Mouse (Mus musculus): ENCODE measurements around the gene Sstr4. TPM values are rescaled to one million over a fixed set of nuclear protein-coding genes. Genes with fewer than 3 reads are reported as not detected.

Gene Sstr4
- polyA plus RNA-seq, 1 experiment from 2014 or later: 0.48 TPM

GRCm38 (mm10) chr2:148373602-148374071 lies 21.5 kb upstream of the Sstr4 start:
- H3K4me1 ChIP-seq (replicated peaks): peaks cover 10% of the 10 kb centered on the region; the same call in 1 of the 2 replicates
- H3K36me3 ChIP-seq: no peaks in the 10 kb centered on the region
- H3K27ac ChIP-seq: no peak overlapping the region
- H3K9ac ChIP-seq: no peak overlapping the region
- WGBS: 31% methylated on average over 2 of the region's 2 CpGs
- no peak overlapping the region for H3K4me2 ChIP-seq
- H3K27me3 ChIP-seq: 0 out of 2 replicates have a peak, but pooled peaks cover 4% of the 10 kb centered on the region
- peak; percentile 67; the same call in 1 of the 2 replicates for ATAC-seq (replicated peaks; ENCODE audit: insufficient number of reproducible peaks, insufficient read depth, low FRiP score, low read depth)
- no peak overlapping the region for H3K4me3 ChIP-seq
- no peaks in the 10 kb centered on the region for H3K9me3 ChIP-seq (replicated peaks)

DNA sequence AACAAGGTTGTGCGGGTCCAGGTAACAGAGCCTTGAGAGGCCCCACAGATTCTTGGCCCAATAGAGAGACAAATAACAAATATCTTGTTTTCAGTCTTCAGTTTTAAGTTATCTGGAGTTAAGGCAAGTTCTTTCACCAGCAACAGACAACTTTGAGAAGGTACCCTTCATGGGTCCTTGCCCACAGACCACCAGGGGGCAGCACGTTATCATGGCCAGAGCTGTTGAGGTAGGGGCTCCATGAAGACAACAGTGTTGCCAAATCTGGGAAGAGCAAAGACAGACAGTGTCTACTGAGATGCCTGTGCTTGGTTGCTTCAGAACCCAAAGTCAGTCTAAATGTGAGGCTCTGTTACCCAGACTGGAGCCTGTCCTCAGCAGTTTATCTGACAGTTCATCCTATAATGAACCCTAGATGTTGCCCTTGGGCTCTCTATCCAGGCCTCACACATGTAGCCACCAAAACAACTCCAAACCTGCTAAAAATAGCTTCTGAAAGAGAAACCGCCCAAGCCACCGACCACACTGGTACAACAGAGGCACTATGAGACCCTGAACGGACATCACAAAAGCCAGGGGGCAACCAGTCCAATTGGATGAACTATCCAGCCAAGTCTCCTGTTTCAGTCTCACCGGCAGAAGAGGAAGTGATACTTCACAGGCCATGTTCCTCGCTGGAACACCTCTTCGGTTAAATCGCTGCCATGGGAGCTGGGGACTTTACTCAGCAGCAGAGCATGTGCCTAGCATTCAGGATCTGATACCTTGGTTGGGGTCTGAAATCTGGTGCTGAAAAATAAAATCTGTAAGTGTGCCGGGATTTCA lies 19.6 kb upstream of the Sstr4 start:
- Histone ChIP-seq H3K9me3 (replicated peaks) (no peaks in the 10 kb centered on the region), H3K4me2 (no peak overlapping the region), H3K4me1 (replicated peaks) (peaks cover 10% of the 10 kb centered on the region; the same call in 1 of the 2 replicates), H3K36me3 (no peaks in the 10 kb centered on the region), H3K27ac (no peak overlapping the region), H3K9ac (no peak overlapping the region), H3K27me3 (no peaks in the 10 kb centered on the region), H3K4me3 (no peak overlapping the region)
- WGBS: 64% methylated on average over 10 of the region's 10 CpGs
- ATAC-seq (replicated peaks; ENCODE audit: insufficient number of reproducible peaks, insufficient read depth, low FRiP score, low read depth): no peak

DNA sequence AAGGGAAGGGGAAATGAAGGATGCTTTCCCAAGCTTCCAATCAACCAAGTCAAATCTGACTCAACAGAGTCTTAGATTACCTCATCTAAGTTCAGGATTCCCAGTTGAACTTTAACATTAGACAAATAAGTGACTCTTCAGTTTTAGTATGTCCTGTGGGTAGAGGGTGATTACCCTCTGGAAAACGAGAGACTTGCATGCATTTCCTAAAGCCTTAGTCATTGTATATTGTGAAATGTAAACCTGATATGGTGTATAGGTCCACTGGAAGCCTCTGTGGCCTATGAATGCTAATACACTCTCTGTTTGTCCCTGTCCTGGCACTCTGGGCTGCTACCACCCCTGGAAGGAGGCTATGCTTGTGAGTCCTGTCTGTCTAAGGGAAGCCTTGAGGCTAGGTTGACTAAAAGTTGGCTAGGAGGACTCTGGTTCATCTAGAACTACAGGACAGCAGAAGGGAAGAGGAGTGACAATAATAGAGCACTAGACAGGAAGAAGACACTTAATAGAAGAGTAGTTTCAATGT lies 16.3 kb upstream of the Sstr4 start:
- no peak overlapping the region for H3K4me3 ChIP-seq
- no peak overlapping the region for H3K4me2 ChIP-seq
- no peak for ATAC-seq (replicated peaks; ENCODE audit: insufficient number of reproducible peaks, insufficient read depth, low FRiP score, low read depth)
- H3K27ac ChIP-seq: no peak overlapping the region
- H3K9ac ChIP-seq: no peak overlapping the region
- H3K27me3 ChIP-seq: no peaks in the 10 kb centered on the region
- 70% methylated on average over 1 of the region's 1 CpGs for WGBS
- no peaks in the 10 kb centered on the region for H3K9me3 ChIP-seq (replicated peaks)
- no peaks in the 10 kb centered on the region for H3K36me3 ChIP-seq
- 0 out of 2 replicates have a peak, but pooled peaks cover under 1% of the 10 kb centered on the region for H3K4me1 ChIP-seq (replicated peaks)

GRCm38 (mm10) chr2:148379899-148380413 lies 15.2 kb upstream of the Sstr4 start:
- 73% methylated on average over 1 of the region's 1 CpGs for WGBS
- Histone ChIP-seq H3K4me1 (replicated peaks) (no peaks in the 10 kb centered on the region), H3K9ac (no peak overlapping the region), H3K36me3 (no peaks in the 10 kb centered on the region), H3K4me2 (no peak overlapping the region), H3K27me3 (no peaks in the 10 kb centered on the region), H3K27ac (no peak overlapping the region), H3K4me3 (no peak overlapping the region), H3K9me3 (replicated peaks) (no peaks in the 10 kb centered on the region)
- no peak for ATAC-seq (replicated peaks; ENCODE audit: insufficient number of reproducible peaks, insufficient read depth, low FRiP score, low read depth)

DNA sequence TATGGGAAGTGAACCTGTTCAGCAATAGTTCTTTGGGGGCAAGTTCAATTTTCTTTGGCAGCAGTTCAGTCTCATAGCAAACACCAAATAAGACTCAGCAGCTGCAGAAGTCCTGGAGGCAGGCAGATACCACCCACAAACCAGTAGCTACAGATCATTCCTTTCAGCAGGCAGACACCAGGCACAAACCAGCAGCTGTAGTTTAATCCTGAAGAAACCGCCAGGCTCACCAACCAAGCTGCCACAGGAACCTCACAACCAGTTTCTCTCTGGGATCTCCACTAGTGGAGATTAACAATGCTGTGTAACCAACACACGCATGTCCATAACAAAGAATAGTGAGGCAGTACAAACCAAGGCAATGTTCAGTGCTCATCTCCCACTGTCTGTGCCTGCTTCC lies 14.1 kb upstream of the Sstr4 start:
- no peaks in the 10 kb centered on the region for H3K9me3 ChIP-seq (replicated peaks)
- no peak overlapping the region for H3K9ac ChIP-seq
- H3K27ac ChIP-seq: no peak overlapping the region
- H3K36me3 ChIP-seq: no peaks in the 10 kb centered on the region
- ATAC-seq (replicated peaks; ENCODE audit: insufficient number of reproducible peaks, insufficient read depth, low FRiP score, low read depth): no peak
- H3K4me2 ChIP-seq: no peak overlapping the region
- 87% methylated on average over 2 of the region's 2 CpGs for WGBS
- H3K4me1 ChIP-seq (replicated peaks): no peaks in the 10 kb centered on the region
- no peaks in the 10 kb centered on the region for H3K27me3 ChIP-seq
- H3K4me3 ChIP-seq: no peak overlapping the region

- Histone ChIP-seq H3K27ac (no peak overlapping the region), H3K36me3 (no peaks in the 10 kb centered on the region), H3K4me3 (no peak overlapping the region), H3K4me1 (replicated peaks) (no peaks in the 10 kb centered on the region), H3K4me2 (no peak overlapping the region), H3K9ac (no peak overlapping the region), H3K9me3 (replicated peaks) (no peaks in the 10 kb centered on the region), H3K27me3 (peaks cover 4% of the 10 kb centered on the region; the same call in 1 of the 2 replicates)
- no peak for ATAC-seq (replicated peaks; ENCODE audit: insufficient number of reproducible peaks, insufficient read depth, low FRiP score, low read depth)
- WGBS: 79% methylated on average over 3 of the region's 3 CpGs
Measured at GRCm38 (mm10) chr2:148386476-148386875, 8.7 kb upstream of the Sstr4 start.

DNA sequence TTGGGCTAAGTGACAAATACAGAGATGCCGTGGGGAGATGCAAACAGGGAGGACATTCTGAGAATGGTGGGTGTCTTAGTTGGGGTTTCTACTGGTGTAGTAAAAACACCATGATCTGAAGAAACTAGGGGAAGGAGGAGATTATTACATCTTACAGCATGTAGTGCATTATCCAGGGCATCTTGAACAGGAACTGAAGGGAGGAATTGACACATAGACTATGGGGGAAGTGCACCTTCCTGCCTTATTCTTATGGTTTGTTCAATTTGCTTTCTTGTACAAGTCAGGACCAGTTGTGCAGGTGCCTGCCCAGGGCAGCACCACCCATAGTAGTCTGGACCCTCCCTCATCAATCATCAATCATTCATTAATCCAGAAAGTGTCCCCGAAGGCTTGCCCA lies 8.2 kb upstream of the Sstr4 start:
- Histone ChIP-seq H3K4me1 (replicated peaks) (no peaks in the 10 kb centered on the region), H3K4me2 (no peak overlapping the region), H3K27me3 (peaks cover 4% of the 10 kb centered on the region; the same call in 1 of the 2 replicates), H3K4me3 (no peak overlapping the region), H3K9me3 (replicated peaks) (no peaks in the 10 kb centered on the region), H3K36me3 (no peaks in the 10 kb centered on the region), H3K9ac (no peak overlapping the region), H3K27ac (no peak overlapping the region)
- WGBS: 80% methylated on average over 2 of the region's 2 CpGs
- ATAC-seq (replicated peaks; ENCODE audit: insufficient number of reproducible peaks, insufficient read depth, low FRiP score, low read depth): no peak

DNA sequence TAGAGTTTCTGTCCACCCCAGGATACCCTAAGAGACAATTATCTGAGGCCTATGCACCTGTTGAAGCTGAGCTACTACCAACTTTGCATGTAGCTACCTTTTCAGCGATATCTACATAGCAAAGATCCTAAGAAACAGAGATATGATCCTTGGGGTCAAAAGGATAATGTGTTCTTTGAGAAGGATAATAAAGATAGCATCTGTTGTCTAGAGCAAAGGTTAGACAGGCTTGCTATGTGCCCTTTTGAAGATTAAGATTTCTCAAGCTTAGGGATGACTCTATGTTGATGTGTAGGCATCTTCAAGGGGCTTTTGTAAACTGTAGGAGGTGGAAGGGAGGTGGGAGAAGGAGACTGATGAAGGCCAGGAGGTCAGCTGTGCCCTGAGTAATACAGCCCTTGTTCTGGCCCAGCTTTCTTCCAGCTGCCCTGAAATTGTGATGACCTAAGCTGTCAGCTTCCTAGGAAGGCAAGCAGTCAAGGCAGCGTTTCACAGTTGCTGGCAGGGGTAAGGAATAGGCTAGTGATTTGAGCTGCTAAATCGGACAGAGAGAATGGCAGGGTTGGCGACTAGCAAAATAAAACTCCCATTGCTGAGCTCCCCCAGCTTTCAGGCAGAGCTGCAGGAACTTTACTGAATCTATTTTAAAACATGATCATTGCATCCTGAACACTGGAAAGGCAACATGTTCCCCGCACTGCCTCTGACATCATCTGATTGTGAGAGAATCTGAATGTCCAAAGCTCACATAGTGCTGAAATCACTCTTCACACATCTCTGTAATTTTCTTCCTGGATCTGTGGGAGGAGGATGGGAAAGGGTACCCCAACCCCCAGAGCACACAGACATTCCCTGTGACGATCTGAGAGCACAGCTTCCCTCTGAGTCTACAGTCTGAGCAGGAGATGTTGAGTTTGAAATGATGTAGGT lies 7.2 kb upstream of the Sstr4 start:
- H3K9ac ChIP-seq: no peak overlapping the region
- H3K9me3 ChIP-seq (replicated peaks): no peaks in the 10 kb centered on the region
- no peaks in the 10 kb centered on the region for H3K36me3 ChIP-seq
- peaks cover 4% of the 10 kb centered on the region; the same call in 1 of the 2 replicates for H3K27me3 ChIP-seq
- no peak for ATAC-seq (replicated peaks; ENCODE audit: insufficient number of reproducible peaks, insufficient read depth, low FRiP score, low read depth)
- no peak overlapping the region for H3K27ac ChIP-seq
- no peak overlapping the region for H3K4me3 ChIP-seq
- WGBS: 54% methylated on average over 6 of the region's 6 CpGs
- no peak overlapping the region for H3K4me2 ChIP-seq
- H3K4me1 ChIP-seq (replicated peaks): no peaks in the 10 kb centered on the region

GRCm38 (mm10) chr2:148393149-148393548 lies 2.0 kb upstream of the Sstr4 start:
- Histone ChIP-seq H3K9ac (no peak overlapping the region), H3K27me3 (peaks cover 28% of the 10 kb centered on the region), H3K4me2 (no peak overlapping the region), H3K27ac (no peak overlapping the region), H3K4me1 (replicated peaks) (peaks cover 26% of the 10 kb centered on the region), H3K36me3 (no peaks in the 10 kb centered on the region), H3K4me3 (no peak overlapping the region), H3K9me3 (replicated peaks) (no peaks in the 10 kb centered on the region)
- ATAC-seq (replicated peaks; ENCODE audit: insufficient number of reproducible peaks, insufficient read depth, low FRiP score, low read depth): no peak
- WGBS: 59% methylated on average over 1 of the region's 1 CpGs

- ATAC-seq (replicated peaks; ENCODE audit: insufficient number of reproducible peaks, insufficient read depth, low FRiP score, low read depth): no peak
- Histone ChIP-seq H3K4me1 (replicated peaks) (peaks cover 30% of the 10 kb centered on the region), H3K36me3 (no peaks in the 10 kb centered on the region), H3K4me2 (no peak overlapping the region), H3K27ac (no peak overlapping the region), H3K27me3 (peaks cover 28% of the 10 kb centered on the region), H3K4me3 (no peak overlapping the region), H3K9ac (no peak overlapping the region), H3K9me3 (replicated peaks) (no peaks in the 10 kb centered on the region)
Measured at GRCm38 (mm10) chr2:148393846-148394245, 1.3 kb upstream of the Sstr4 start.

- Histone ChIP-seq H3K27me3 (peaks cover 28% of the 10 kb centered on the region), H3K9ac (no peak overlapping the region), H3K4me3 (no peak overlapping the region), H3K9me3 (replicated peaks) (no peaks in the 10 kb centered on the region), H3K4me2 (peak overlapping the region; percentile 99), H3K4me1 (replicated peaks) (peaks cover 30% of the 10 kb centered on the region), H3K27ac (no peak overlapping the region), H3K36me3 (no peaks in the 10 kb centered on the region)
- no peak for ATAC-seq (replicated peaks; ENCODE audit: insufficient number of reproducible peaks, insufficient read depth, low FRiP score, low read depth)
- WGBS: 69% methylated on average over 10 of the region's 10 CpGs
Measured at GRCm38 (mm10) chr2:148396209-148396608, 1.1 kb downstream of the Sstr4 start.

Measured in heart, embryonic 15.5 days (tissue).